Mouse (Mus musculus) kidney, postnatal 25 days (tissue): ENCODE measurements around the gene Olfr766-ps1.
"Not testable (repeated sequence)": the region's sequence is repeated elsewhere in the genome, so short reads cannot be mapped to it uniquely, and the experiment has no call there.

Experiments
- DNase-seq, 2 experiments: peaks; one replicate each; pipeline ENCODE4 v3.0.0; 2021; ENCODE audit warnings: mixed read lengths in 2 of 2

The Olfr766-ps1 gene

DNA sequence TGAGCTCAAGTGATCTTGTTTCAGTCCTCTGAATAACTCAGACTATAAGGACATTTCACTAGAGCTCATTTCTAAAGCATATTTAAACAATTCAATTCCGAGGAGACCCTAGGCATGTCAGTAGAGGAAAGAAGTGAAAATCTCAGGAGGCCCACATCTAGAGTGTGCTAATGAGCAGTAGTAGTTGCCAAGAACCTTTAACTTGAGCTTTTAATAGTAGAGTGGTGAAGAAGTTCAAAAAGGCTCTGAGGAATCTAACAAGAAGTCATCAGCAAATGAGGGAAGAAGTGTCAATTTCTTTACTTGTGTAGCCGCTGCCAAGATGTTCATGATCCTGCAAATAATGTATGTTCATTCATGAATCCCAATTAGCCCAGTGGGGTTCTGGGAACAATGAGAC lies at the start of gene Olfr766-ps1:
Gene Olfr766-ps1 (minus strand): TSS at position 101 of the 400 bp plus-strand sequence.
- DNase-seq = no peak

- no peak for DNase-seq
Observed at GRCm38 (mm10) chr10:129117761-129118160, 49.0 kb upstream of the Olfr766-ps1 start, which contains the start of gene Olfr769. Gene Olfr769, minus strand, starts transcription at chr10:129117861.

- no peak for DNase-seq
Observed at GRCm38 (mm10) chr10:129115146-129115545, 46.4 kb upstream of the Olfr766-ps1 start.

GRCm38 (mm10) chr10:129101231-129101630 lies 32.5 kb upstream of the Olfr766-ps1 start:
- DNase-seq = no peak

GRCm38 (mm10) chr10:129099275-129099674 lies 30.5 kb upstream of the Olfr766-ps1 start, which contains the start of gene Olfr768:
Gene Olfr768, minus strand, starts transcription at chr10:129099375.
- no peak for DNase-seq

GRCm38 (mm10) chr10:129082810-129083209 lies 14.0 kb upstream of the Olfr766-ps1 start, which contains the start of gene Olfr767:
Gene Olfr767, minus strand, starts transcription at chr10:129082910.
- DNase-seq = not testable (repeated sequence)

- DNase-seq = not testable (repeated sequence)
Observed at GRCm38 (mm10) chr10:129049898-129050297, 18.9 kb downstream of the Olfr766-ps1 start, which contains the start of gene Olfr765. Gene Olfr765, minus strand, starts transcription at chr10:129049998.

- no peak for DNase-seq
Observed at GRCm38 (mm10) chr10:129039796-129040195, 29.0 kb downstream of the Olfr766-ps1 start, which contains the start of gene Olfr764-ps1. Gene Olfr764-ps1, minus strand, starts transcription at chr10:129039896.

DNA sequence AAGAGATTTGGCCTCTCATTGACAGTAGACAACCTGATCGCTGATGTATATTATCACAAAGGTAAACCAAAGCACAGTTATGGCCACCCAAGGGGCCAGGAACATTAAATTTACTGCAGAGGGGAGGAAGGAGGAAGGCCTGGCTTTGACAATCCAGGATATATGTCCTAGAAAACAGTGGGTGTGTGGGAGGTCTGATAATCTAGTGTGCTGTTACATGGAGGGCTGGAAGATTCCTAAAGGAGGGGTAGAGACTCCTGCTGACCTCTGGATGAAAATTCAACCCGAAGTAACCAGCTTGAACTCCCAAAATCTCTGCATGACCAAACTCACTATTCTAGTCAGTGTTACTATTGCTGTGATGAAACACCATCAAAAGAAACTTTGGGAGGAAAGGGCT lies 40.4 kb downstream of the Olfr766-ps1 start:
- DNase-seq = no peak

DNA sequence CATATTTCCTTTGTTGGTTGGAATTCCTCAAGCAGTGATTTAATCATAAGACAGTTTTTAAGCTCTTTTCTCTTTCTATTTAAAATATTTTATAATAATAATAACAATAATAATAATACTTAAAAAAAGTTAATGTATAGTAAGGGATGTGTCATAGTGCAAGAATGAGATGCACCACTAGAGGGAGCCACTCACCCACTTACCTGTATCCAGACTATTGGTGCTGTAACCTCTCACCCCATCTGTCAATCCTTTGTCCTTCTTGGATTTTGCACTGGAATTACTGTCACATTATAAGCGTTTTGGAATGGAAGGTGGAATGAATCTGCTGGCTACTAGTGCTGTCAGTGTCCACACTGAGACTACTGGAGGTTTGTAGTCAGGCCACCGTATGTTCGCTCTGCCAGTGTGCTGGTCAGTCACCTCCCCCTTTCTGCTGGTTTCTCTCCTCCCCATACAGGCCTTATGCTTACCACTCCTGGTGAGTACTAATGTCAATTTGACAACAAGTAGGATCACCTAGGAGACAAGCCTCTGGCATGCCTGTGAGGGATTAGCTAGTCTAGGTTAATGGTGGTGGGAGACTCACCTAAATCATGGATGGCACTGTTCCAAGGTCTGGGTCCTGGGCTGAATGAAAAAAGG lies 42.6 kb downstream of the Olfr766-ps1 start:
- DNase-seq = peak; percentile 38 to 66

DNA sequence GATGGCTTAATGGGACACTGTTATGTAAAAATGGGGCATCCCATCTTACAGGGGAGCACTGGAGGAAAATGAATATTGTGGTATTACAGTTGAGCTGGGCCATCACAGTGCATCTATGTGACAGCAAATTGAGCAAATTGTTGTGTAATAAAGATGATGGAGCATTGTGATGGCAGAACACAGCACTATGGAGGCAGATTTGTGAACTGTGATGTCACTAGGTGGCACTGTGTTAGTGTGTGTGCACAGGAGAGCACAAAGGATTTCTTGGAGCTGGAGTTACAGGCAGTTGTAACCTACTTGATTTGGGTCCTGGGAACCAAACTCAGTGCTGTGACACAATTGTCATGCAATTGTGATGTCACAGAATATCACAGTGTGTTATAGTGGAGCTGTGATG lies 45.5 kb downstream of the Olfr766-ps1 start:
- DNase-seq = no peak

GRCm38 (mm10) chr10:129014477-129014876 lies 54.3 kb downstream of the Olfr766-ps1 start:
- DNase-seq = no peak
